Mouse (Mus musculus) liver, postnatal 0 days (tissue): ENCODE measurements around the gene Cd160. TPM values are rescaled to one million over a fixed set of nuclear protein-coding genes. Genes with fewer than 3 reads are reported as not detected.

Experiments
- ATAC-seq: fragments of 200-750 bp; cut with Nextera tagmentation; 2 replicates; pipeline ENCODE4 v1.8.0; 2017; ENCODE audit warnings: mild to moderate bottlenecking, moderate library complexity
- DNase-seq: peaks from one replicate; pipeline ENCODE4 v3.0.0-alpha.2; 2016
- H3K27ac ChIP-seq: fragments of 300-500 bp; sonication (generic); 2 replicates; pipeline ENCODE4 v1.5.1; 2014; ENCODE audit warnings: antibody characterized with exemption, moderate library complexity, mild to moderate bottlenecking, low read depth
- H3K27me3 ChIP-seq: fragments of 300-500 bp; sonication (generic); 2 replicates; pipeline ENCODE4 v1.6.1; 2014; ENCODE audit warnings: low read length, control low read depth, mixed read lengths; ENCODE audit not compliant: insufficient read depth
- H3K36me3 ChIP-seq: fragments of 300-500 bp; sonication (generic); replicated peaks from 2 replicates; pipeline ENCODE4 v1.6.1; 2014; ENCODE audit warnings: mild to moderate bottlenecking, control low read depth, low read length, moderate library complexity, mixed read lengths; ENCODE audit not compliant: insufficient read depth
- H3K4me1 ChIP-seq: fragments of 300-500 bp; sonication (generic); 2 replicates; pipeline ENCODE4 v1.6.1; 2014; ENCODE audit warnings: antibody characterized with exemption, mild to moderate bottlenecking, control low read depth; ENCODE audit not compliant: insufficient read depth
- H3K4me2 ChIP-seq: fragments of 300-500 bp; sonication (generic); 2 replicates; pipeline ENCODE4 v1.6.1; 2014; ENCODE audit warnings: low read depth, mild to moderate bottlenecking, low read length, moderate library complexity, mixed read lengths
- H3K4me3 ChIP-seq: fragments of 300-500 bp; sonication (generic); 2 replicates; pipeline ENCODE4 v1.5.1; 2014; ENCODE audit warnings: low read depth, low read length
- H3K9ac ChIP-seq: fragments of 300-500 bp; sonication (generic); replicated peaks from 2 replicates; pipeline ENCODE4 v1.6.1; 2014; ENCODE audit warnings: mild to moderate bottlenecking, moderate library complexity
- H3K9me3 ChIP-seq: fragments of 300-500 bp; sonication (generic); 2 replicates; pipeline ENCODE4 v1.6.1; 2016; ENCODE audit warnings: mild to moderate bottlenecking, control low read depth, low read length, mixed read lengths
- CTCF ChIP-seq: sonication (generic); IDR thresholded peaks from 2 replicates; pipeline ENCODE4 v1.5.1; 2016; ENCODE audit warnings: antibody characterized with exemption, low read depth
- EP300 ChIP-seq: IDR thresholded peaks from 2 replicates; pipeline ENCODE4 v1.6.1; 2016; ENCODE audit warnings: antibody characterized with exemption, low read depth, mild to moderate bottlenecking
- WGBS: fragments of 180-500 bp; shearing (Covaris S2); extraction: QIAGEN DNeasy Blood & Tissue Kit; methylation state at CpG from one replicate; pipeline ENCODE4 v1.1.7; 2014; ENCODE audit not compliant: insufficient replicate concordance; 5-methylcytosine and 5-hydroxymethylcytosine counted together
- polyA plus RNA-seq: library from polyadenylated mRNA; unstranded; fragments of >200 nt; fragmentation: Nextera tagmentation; extraction: Ambion mirVana; gene quantifications from 2 replicates; pipeline ENCODE4 v1.2.1, GENCODE M21; 2015

Cd160 gene
- polyA plus RNA-seq, 1 experiment from 2014 or later, result 0.89 TPM

DNA sequence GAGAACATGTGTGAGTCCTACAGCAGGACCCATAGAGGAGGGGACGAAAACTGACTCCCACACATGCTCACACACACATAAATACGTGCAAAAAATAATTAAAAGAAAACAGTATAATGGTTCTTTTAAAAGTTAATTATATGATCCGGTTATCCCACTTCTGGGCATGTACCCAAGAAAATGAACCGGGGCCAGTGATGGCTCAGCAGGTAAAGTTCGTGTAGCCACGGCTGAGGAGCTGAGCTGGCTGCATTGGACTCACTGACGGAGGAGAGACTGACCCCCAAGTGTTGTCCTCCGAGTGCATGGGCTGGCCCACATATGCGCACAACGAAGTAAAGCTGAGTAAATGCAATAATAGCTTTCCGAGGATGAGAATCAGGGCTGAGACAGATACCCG, 4.5 kb downstream of the Cd160 start:
- WGBS, result 86% methylated on average over 12 of the region's 12 CpGs

DNA sequence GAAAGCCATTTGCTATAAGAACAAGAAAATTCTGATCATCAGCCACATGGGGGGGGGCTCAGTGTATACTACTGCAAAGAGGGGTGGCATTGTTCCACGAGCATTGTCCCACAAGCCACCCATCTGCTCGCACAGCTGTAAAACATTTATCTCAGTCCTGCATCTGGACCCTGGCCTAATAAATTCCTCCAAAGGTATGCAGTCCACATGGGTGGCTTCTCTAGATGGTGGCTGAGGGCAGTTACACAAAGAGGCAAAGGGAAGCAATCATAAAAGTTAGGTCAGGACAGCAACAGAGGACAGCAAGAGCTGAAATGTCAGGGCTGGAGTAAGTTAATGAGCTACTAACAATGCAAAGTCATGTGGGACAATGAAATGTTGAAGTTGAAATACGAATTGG, 5.5 kb downstream of the Cd160 start:
- Histone ChIP-seq H3K4me3 (no peak overlapping the region), H3K9me3 (no peaks in the 10 kb centered on the region), H3K4me2 (no peak overlapping the region), H3K36me3 (no peaks in the 10 kb centered on the region), H3K4me1 (peaks cover 2% of the 10 kb centered on the region; the same call in 1 of the 2 replicates), H3K27me3 (no peaks in the 10 kb centered on the region), H3K27ac (no peak overlapping the region), H3K9ac (no peak overlapping the region)
- WGBS, result 47% methylated on average over 3 of the region's 3 CpGs
- ATAC-seq (no peak), DNase-seq (no peak)
- TF ChIP-seq CTCF (no peak), EP300 (no peak)

More for the DNA sequence above, 4.5 kb downstream of the Cd160 start:
- TF ChIP-seq EP300, result no peak
- TF ChIP-seq CTCF, result no peak
- DNase-seq (no peak), ATAC-seq (no peak)
- peaks cover 4% of the 10 kb centered on the region; the same call in 1 of the 2 replicates for H3K4me1 ChIP-seq
- no peaks in the 10 kb centered on the region for H3K27me3 ChIP-seq
- no peaks in the 10 kb centered on the region for H3K36me3 ChIP-seq
- H3K27ac ChIP-seq, result no peak overlapping the region
- no peak overlapping the region for H3K4me2 ChIP-seq
- H3K4me3 ChIP-seq, result no peak overlapping the region
- H3K9ac ChIP-seq, result no peak overlapping the region
- no peaks in the 10 kb centered on the region for H3K9me3 ChIP-seq

DNA sequence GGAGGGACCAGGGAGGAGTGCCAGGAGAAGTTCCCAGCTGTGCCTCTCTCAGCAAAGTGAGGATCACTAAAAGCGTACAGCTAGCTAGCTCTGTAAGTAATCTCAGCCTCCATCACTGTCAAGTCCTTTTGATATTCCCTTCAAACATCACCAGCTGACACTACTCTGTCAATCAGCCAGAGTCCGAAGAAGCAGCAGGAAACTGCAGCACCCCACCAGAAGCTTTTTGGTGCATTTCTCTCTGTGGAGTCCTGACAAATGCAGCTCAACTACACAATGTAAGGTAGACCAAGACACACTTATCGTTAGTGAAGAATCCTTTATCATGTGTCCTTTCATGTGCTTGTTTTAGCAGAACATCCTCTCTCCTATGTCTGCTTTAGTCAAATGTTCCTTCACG, 7.6 kb downstream of the Cd160 start:
- TF ChIP-seq CTCF (no peak), EP300 (no peak)
- Histone ChIP-seq H3K9me3 (no peaks in the 10 kb centered on the region), H3K27me3 (no peaks in the 10 kb centered on the region), H3K4me2 (no peak overlapping the region), H3K4me3 (no peak overlapping the region), H3K4me1 (peaks cover 2% of the 10 kb centered on the region; the same call in 1 of the 2 replicates), H3K36me3 (no peaks in the 10 kb centered on the region), H3K27ac (no peak overlapping the region), H3K9ac (no peak overlapping the region)
- WGBS, result 83% methylated on average over 4 of the region's 4 CpGs
- DNase-seq (no peak), ATAC-seq (no peak)

DNA sequence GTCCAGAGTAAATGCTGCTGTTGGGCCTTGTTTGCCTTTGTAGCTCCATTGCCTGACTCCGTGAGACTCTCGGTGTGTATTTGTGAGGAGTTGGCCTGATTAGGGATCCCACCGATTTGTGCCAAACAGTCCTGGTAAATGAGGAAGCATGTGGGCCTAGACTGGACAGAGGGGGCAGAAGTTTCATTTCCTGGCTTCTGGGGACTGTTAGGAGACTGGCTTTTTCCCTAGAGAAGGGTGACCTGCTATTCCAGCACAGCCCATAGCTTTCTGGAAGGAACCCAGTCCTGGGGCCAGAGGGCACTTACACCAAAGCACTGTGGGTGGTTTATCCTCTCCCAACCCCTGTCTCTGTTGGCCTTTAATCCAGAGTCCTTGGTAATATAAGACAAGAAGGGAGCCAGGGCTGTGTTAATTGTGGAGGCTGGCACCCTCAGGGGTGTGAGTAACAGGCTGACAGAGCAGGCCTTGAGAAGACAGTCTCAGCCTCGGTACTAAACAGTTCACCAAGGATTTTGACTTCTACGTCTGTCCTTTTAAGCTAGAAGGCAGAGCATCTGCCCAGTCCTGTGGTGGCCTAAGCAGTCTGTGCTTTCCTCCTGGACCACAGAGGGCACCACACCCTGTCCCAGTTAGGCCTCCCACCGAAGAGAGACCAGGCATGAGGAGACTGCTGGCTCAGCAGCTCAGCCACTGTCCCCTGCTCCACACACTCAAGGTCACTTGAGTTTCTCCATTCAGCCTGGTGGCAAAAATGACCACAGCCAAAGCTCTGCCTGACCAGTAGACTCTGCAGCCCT, 8.8 kb downstream of the Cd160 start:
- no peak for DNase-seq
- TF ChIP-seq CTCF (no peak), EP300 (no peak)
- H3K27me3 ChIP-seq, result no peaks in the 10 kb centered on the region

DNA sequence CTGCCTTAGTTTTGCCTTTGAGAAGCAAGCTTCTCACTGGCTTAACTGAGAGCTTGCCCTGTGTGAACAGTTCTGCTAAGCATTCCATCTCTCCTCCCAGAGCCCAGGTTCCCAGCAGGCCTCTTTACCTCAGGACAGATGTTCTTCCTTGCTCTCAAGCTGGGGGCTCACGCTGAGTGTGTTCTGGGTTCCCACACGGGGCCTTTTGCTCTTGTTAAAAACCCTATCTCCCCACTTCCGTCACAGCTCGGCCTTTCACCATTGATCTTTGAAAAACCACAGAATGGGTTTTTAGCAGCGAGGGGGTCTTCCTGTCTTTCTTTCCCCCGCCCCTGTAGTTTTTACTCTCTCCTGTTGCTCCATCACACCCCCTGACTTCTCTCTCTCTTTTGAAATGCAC, 14.8 kb downstream of the Cd160 start:
- Histone ChIP-seq H3K4me1 (0 out of 2 replicates have a peak, but pooled peaks cover 3% of the 10 kb centered on the region), H3K9me3 (no peaks in the 10 kb centered on the region), H3K36me3 (no peaks in the 10 kb centered on the region), H3K4me2 (no peak overlapping the region), H3K9ac (no peak overlapping the region), H3K27me3 (no peaks in the 10 kb centered on the region), H3K27ac (no peak overlapping the region), H3K4me3 (no peak overlapping the region)
- no peak for ATAC-seq
- 35% methylated on average over 6 of the region's 6 CpGs for WGBS
- DNase-seq, result no peak
- TF ChIP-seq EP300, result no peak
- no peak for TF ChIP-seq CTCF

More for the DNA sequence above, 8.8 kb downstream of the Cd160 start:
- no peak overlapping the region for H3K4me2 ChIP-seq
- no peaks in the 10 kb centered on the region for H3K9me3 ChIP-seq
- peaks cover 2% of the 10 kb centered on the region; the same call in 1 of the 2 replicates for H3K4me1 ChIP-seq
- H3K4me3 ChIP-seq, result no peak overlapping the region
- ATAC-seq, result no peak
- no peak overlapping the region for H3K9ac ChIP-seq
- H3K36me3 ChIP-seq, result no peaks in the 10 kb centered on the region
- 61% methylated on average over 6 of the region's 6 CpGs for WGBS
- no peak overlapping the region for H3K27ac ChIP-seq

DNA sequence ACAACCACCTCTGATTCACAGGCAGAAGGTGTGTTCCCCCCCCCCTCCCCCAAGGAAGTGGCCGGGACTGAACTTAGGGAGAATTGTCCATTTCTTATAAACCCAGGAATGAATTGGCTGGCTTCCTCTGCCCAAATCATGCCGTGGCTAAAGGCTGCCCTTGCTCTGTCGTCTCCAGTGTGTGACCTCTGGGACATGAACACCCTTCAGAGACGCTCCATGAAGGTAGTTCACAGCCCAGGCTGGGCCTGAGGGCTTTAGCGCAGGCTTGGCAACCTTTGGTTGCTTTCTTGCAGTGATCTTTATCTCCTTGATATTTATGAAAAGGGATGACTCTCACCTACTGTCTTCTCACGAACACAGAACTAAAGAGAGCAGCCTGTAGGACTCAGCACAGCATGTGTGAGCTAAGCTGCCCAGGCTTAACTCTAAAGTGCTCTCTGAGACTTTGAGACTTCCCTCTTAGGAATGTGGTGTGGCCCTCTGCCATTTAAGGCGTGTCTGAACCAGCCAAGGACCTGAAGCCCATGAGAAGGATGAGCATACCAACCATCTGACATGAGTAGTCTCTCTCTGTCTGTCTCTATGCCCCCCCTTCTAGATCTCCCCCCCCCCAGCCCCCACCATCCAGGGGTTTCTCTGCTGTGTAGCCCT, 15.4 kb downstream of the Cd160 start:
- no peak for ATAC-seq
- WGBS, result 50% methylated on average over 7 of the region's 7 CpGs

More for the DNA sequence above, 15.4 kb downstream of the Cd160 start:
- no peaks in the 10 kb centered on the region for H3K9me3 ChIP-seq
- no peak overlapping the region for H3K9ac ChIP-seq
- no peak for TF ChIP-seq CTCF
- no peak for TF ChIP-seq EP300
- H3K36me3 ChIP-seq, result no peaks in the 10 kb centered on the region
- H3K4me3 ChIP-seq, result no peak overlapping the region
- no peak overlapping the region for H3K27ac ChIP-seq
- no peak for DNase-seq
- H3K4me1 ChIP-seq, result peaks cover 3% of the 10 kb centered on the region; the same call in 1 of the 2 replicates
- 0 out of 2 replicates have a peak overlapping the region, but pooled peaks have one; percentile 65 for H3K4me2 ChIP-seq
- no peaks in the 10 kb centered on the region for H3K27me3 ChIP-seq
